Mouse (Mus musculus) erythroblast, embryonic 14.5 days (primary cell): Measurements from ENCODE around the gene Cfap65.

Experiments used
- GATA1 ChIP-seq: IDR thresholded peaks from 2 replicates; pipeline ENCODE4 v1.6.1; 2012; ENCODE audit warnings: low read length, inconsistent platforms, mixed read lengths
- TAL1 ChIP-seq: IDR thresholded peaks from 3 replicates; pipeline ENCODE4 v1.6.1; 2012; ENCODE audit warnings: low read length, inconsistent platforms, mixed read lengths

DNA sequence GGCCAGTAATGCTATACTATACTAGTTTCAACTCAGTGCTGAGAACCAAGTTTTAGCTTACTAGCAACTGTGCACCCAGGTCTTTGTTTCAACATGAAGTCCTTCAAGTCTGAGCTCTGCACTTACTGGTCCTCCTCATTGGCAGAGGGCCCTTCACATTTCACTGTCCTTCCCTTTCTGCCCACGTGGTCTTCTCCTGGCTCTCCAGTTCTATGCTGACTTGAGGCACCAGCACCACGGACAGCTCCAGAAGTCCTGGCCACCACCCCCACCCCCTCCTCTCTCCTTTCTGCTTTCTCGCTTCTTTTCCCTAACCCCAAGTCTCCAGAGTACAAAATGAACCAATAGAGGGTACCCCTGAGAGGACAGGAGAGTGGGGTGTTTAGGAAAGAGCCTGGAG is 4.4 kb upstream of the Cfap65 start:
- no peak for TF ChIP-seq GATA1
- no peak for TF ChIP-seq TAL1
